Mouse (Mus musculus) thymus, postnatal 10 days (tissue): ENCODE data around the gene Ccdc181.
"Not testable (repeated sequence)": the region's sequence is repeated elsewhere in the genome, so short reads cannot be mapped to it uniquely, and the experiment has no call there.

Source experiments
- DNase-seq, 2 experiments: peaks; one replicate each; pipeline ENCODE4 v3.0.0; 2021; ENCODE audit warnings: low spot score in 2 of 2

The Ccdc181 gene

DNA sequence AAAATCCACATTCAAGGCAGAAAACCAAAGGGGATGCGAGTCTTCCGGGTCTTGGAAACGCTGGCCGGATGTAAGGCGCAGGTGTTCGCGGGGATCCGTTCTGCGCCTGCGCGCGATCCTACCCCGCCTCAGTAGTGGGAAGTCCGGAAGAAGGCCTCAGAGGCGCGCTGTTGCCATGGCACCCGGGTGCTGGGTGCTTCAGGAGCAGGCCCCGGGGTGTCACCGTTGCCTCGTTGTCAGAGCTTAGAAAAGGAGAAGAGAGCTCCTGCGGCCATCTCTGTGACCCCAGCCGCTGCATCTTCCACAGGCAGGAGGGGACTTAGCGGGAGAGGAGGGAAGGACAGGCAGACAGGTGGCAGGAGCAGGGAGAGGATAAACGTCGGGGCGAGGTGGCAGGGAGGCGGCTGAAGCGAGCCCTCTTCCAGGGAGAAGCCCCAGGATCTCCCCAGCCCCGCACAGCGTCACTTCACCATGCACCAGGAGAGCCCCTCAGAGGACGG, at the start of gene Ccdc181:
Gene Ccdc181, plus strand, starts transcription at position 131 of the 500 bp plus-strand sequence.
- DNase-seq, result peak; percentile 97 to 99

DNA sequence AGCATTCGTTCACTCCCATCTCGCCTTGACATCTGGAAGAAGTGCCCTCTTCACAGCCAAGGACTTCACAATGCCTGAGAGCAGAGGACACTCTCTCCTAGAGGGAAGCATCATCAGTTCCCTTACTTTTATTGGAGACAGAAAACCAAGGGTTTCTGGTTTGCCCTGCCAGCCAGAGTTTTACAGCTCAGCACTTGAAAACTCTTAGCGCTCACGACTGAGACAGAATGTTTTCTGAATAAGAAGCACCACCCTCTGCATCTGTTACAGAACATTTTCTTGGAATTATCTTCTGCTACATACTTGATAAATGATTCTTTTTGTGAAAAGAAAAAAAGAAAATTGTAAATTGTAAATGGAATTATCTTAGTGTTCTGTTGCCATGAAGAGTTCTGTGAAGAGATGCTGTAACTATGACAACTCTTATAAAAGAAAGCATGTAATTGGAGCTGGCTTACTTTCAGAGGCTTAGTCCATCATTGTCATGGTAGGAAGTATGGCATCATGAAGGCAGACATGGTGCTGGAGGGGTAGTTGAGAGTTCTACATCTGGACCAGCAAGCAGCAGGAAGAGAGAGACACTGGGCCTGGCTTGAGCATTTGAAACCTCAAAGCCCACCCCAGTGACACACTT, 43.3 kb upstream of the Ccdc181 start:
- not testable (repeated sequence) for DNase-seq

DNA sequence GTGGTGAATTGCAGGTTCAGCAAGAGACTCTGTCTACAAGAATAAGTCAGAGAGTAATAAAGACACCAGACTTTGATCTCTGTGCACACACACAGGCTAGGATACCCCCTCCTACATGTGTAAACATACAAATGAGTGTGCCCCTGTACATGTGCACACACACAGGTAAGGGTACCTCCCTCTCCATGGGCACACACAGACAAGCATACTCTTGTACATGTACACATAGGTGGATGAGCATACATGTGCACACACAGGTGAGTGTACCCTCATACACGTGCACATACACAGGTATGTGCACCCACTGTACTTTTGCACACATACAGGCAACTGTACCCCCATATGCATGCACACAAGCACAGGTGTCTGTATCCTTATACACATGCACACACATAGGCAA, 41.9 kb upstream of the Ccdc181 start:
- no peak for DNase-seq

DNA sequence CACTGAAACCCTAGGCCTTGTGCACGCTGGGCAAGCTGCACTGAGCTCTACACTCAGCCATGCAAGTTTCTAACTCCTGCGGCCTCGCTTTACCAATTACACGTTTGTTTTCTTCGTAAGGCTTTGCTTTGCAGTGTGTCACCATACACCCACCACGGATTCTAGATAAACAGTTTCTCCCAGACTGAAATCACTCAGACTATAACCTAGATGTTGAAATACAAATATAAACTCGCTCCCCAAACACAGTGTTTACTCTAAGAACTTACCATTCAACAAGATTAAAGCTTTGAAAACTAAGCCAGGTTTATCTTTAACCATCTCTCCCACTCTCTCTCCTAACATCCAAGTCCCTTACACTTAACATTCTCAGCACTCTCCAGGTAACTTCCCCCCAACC, 40.3 kb upstream of the Ccdc181 start:
- DNase-seq, result no peak

DNA sequence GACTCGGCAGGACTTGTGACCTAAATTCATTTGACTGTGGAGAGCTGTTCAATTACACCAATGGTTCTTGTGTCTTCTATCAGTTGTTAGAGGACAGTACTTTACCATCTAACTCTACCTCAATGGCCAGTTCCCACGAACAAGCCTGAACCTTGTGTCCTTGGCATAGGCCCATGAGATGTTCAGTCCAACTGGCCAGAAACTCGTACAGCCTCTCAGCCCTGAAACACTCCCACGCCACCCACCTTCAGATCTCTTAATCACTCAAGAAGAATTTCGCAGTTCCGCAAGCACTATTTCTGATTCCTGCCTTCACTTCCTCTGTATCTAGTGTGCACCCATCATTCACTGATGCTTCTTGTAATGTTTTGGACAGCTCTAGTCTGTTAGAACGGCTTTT, 39.3 kb upstream of the Ccdc181 start:
- no peak for DNase-seq

DNA sequence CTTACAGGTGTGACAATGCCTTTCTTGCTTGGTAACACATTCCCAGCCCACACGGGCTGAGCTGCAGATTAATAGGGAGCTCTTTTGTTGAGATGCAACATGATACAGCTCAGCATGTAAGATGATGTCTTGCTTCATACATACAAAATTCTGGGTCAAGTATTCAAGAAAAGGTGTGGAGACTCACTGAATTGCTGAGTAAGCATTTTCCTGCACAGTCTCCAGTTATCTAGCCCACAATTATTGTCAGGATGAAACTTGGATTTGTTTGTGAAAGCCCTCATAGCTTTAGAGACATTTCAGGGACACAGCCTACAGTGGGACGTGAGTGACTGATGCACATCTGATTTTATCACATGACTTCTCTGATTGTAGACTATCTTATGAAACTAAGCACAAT, 33.9 kb upstream of the Ccdc181 start:
- no peak for DNase-seq

DNA sequence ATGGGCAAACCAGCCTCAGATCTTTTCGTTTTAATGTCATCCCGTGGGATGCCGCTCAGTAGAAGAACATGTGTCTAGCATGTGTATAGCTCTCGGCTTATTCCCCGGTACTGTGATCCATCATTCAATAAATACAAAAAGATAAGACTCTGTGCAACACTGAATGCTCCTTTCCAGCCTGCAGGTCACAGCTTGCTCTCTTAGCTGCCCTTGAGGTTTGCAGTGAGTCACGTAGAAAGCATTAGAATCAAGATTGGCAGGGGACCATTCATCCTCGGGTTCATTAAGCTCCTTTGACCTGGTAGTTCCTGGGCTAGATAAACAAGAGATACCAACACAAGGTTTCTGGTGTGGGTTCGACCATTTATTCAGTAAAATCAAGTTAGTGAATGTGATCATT, 32.6 kb upstream of the Ccdc181 start:
- no peak for DNase-seq

DNA sequence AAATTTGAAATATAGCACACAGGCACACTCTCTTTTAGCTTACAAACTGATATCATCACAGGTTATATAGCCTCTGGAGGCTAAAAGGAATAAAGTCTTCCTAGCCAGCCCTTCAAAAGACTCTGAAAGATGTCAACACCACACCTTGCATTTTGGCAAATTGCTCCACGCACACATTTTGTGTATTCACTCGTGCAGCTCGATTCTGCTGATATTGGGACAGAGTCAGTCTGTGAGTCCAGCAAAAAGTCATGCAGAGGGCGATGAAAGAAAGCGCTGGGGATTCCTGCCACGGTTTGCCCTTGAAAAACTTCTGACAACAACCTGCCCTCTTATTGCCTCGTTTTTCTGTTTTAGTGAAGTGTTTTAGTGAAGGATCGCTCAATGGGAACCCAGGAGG, 27.9 kb upstream of the Ccdc181 start:
- DNase-seq, result no peak

DNA sequence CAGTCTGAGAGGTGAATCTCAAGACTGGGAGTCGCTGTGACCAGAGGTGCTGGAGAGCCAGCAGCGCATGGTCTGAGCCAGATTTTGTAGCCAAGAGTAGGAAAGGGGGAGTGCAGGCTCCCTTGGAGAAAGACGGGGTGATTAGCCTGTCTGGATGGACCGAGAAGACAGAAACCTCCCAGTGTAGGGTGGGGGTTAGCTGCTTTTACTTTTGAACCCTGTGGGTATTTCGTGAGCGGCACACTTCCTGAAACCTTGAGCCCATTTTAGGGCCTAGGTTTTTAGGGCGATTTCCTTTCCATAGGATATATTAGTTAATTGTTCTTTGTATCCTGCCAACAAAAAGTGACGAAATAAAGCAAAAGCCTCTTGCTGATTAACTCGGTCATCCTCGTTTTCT, 27.4 kb upstream of the Ccdc181 start:
- DNase-seq, result no peak

DNA sequence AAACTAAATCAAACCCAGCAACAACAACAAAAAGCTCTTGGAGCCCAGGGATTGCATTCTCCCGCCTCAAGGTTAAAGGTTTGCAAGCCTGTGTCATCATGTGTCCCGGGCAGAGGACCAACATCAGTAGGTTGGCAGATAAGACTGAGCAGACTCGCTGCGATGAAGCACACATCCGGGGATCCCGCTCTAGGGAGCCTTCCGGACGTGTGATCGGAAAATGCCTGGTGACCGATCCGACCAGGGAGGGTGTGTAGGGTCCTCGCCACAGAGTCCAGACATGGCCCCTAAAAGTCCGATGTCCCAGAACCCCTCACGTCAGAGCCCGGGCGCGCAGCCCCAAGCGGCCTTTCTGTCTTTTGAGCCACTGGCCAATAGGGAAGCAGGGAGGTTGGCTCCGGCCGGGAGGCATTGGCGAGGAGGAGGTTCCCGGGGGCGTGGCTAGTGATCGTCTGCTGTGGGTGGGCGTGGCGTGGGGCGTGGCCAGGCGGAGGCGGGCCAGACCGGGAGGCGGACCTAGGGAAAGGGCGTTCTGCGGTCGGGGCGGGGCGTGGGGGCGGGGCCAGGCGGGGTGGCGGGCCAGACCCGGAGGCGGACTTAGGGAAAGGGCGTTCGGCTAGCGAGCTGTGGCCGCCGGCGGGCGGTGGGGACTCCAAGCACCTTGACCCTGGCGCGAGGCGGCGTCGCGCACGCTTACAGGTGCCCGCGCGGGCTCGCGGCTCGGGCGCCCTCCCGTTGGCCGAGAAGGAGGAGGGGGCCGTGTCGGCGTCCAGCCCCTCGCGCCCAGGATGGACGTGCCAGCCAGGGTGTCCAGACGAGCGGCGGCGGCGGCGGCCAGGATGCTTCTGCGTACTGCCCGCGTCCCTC, 26.7 kb upstream of the Ccdc181 start, which contains the start of gene Slc19a2:
Gene Slc19a2, plus strand, starts transcription at position 582 of the 867 bp plus-strand sequence.
- peak; percentile 93 to 98 for DNase-seq

DNA sequence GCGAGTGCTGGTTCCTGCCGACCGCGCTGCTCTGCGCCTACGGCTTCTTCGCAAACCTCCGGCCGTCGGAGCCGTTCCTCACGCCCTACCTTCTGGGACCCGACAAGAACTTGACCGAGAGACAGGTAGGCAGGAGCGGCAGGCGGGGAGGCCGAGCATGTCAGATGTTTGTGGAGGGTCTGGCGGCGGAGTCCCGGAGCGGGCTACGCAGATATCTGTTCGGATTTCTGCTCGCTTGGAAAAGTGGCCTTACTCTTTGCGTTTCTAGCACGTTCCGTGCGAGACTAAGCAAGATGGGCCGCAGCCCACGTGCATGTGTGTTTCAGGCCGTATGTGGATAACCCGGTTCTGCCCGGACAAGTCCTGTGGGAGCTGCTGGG, 26.1 kb upstream of the Ccdc181 start:
- no peak for DNase-seq

DNA sequence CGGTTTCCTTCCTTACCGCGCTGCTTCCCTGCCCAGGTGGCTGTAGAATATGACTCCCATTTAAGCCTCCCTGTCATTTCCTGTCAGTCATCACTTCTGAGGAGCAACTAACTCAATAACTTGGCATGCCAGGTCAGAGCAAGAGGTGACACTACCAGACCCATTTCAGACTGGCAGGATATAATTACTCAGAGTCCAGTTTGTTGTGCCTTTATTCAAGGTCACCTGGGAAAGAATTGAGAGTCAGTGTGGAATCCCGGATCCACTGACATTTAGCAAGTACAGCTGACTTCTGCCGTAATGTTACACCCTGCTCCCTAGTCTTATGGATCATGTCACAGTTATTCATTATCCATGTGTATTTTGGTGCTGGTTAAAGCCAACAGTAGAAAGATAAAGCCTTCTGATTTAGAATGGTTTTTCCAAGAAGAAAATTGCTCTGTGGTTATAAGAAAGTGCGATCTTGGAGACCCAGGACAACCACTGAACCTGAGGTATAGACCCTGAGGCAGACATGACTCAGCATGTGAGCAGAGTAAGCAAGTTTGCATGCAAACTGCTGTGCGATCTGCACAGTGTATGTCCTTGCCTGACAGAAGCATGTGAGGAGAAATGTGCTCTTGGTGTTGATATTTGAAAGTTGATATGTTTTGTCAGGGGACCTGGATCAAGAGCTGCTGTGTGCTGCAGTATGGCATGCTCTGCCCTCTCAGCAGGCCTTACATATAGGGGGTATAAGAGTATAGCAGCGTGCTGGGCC, 24.8 kb upstream of the Ccdc181 start:
- DNase-seq, result no peak

DNA sequence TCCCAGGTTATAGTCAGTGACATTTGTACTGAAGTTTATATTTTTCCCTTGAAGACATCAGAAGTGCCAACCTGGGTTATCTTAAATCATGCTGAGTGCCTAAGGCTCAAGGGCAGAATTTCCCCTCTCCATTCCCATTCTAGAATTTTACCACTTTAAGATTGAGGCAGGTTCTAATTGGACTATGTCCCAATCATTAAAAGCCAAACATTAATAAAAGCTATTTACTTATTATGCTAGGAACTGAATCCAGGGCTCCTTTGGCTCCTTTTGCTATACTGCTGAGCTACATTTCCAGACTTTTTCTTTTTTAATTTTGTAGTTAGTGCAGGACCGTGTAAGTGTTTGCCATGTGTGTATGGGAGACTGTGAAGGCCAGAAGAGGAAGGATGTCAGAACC, 23.9 kb upstream of the Ccdc181 start:
- no peak for DNase-seq

DNA sequence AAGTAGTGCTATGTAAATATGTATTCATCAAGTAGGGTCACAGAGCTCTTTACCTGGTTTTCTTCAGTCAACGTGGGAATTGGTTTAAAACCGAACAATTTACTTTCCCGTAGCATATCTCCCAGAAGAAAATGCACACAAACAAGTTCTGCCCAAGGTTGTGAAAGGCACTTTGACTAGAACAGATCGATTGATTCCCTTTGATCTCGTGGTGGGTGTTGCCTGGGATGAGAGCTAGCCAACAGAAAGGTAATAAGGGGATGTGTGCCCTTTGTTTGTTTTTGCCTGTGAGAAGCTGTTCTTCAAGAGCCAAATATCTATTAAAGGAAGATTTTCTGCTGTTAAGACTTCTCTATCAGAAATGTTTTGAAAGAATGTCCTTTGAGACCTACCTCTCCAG, 22.8 kb upstream of the Ccdc181 start:
- no peak for DNase-seq

DNA sequence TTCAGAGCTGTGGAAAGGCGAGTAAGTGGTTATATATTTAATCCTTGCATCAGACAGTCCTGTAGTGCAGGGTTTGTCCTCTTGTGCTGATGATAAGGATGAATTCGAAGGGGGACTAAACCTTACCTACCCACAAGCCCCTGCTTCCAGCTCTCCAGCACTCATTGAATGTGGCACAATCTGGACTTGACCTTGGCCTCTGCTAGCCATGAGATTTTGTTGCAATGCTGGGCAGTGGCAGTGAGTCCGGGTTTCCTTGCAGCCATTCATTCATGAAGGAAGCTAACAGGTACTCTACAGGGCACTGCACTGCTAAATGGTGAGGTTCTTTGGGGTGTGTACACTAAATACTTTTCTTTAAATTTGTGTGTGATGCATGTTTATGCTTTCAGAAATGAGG, 20.5 kb upstream of the Ccdc181 start:
- no peak for DNase-seq

DNA sequence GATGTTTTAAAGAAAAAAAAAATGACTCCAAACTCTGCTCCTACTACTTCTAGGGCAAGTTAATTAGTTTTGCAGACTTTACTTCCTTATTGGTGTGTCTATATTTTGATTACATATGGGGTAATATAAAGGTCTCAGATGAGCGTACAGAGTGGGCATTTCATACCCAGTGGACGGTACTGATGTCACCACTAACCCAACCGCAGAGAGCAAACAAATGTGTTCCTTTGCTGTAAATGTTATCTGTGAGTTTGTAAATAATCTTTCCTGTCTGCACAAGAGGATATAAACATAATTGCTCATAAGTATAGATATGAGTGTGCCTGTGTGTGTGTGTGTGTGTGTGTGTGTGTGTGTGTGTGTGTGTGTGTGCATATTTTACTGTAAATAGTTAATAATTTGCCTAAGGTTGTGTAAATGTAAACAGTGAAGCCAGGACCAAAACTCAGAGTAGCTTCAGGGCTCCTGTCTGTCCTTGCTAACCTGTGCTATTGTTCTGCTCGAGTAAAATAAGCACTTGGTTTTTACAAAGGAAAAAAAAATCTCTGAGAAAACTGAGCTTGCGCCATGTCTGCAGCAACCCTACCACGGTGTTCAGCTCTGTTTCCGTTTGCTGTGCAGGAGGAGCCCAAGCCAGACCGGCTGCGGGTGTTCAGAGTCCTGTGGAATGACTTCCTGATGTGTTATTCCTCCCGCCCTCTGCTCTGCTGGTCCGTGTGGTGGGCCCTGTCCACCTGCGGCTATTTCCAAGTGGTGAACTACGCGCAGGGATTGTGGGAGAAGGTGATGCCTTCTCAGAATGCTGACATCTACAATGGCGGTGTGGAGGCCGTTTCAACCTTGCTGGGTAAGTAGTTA, 15.0 kb upstream of the Ccdc181 start:
- DNase-seq, result no peak

DNA sequence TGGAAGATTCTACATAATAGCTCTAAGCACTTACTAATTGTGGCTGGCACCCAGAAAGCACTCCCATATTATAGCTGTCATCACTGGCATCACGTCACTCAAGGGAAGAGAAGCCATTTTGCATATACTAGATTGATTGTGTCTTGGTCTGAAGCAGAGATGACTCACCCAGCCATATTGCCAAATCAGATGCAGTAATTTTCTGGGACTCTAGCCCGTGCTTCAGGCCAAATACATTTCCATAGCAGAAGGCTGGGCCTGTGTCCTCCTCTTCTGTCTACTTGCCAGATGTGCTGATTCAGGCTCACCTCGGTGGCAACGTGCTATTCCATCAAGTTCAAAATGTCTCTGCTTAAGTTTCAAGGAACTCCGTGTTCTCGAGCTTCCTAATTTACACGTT, 13.8 kb upstream of the Ccdc181 start:
- DNase-seq, result no peak

DNA sequence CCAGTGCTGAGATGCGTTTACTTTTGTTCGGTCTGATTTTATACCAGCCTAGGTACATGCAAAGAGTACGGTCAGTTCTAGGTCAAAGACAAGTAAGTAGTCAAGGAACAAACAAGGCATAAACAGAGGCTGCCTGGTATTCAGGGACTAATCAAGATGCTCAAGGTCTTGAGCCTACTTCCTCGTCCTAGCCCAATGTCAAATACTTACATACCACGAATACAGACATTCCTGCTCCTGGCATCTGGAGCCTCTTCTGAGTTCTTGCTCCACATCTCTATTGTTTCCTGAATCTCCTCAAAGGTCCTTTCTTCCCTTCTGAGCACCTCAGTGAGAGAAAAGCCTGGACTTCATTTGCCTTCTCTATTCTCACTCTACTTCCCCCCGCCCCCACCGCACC, 4.4 kb upstream of the Ccdc181 start:
- DNase-seq, result no peak

DNA sequence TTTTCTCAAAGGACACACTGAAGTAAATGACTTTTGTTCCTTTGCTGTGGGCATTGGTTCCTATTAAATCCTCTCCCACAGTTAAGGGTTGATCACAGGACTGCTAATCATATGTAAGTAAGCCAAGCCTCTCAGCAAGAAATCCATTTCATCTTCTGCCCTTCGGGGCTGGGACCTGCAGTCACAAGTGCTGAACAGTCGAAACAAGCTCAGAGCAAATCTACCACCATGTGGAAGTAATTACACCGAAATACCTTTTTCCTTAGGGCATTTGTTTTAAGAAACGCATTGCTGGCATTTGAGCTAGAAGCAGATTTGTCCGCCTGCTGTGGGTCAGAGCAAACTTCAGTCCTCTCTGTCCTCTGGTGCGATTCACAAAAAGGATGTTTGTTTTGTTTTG, 1.7 kb upstream of the Ccdc181 start:
- DNase-seq, result no peak

DNA sequence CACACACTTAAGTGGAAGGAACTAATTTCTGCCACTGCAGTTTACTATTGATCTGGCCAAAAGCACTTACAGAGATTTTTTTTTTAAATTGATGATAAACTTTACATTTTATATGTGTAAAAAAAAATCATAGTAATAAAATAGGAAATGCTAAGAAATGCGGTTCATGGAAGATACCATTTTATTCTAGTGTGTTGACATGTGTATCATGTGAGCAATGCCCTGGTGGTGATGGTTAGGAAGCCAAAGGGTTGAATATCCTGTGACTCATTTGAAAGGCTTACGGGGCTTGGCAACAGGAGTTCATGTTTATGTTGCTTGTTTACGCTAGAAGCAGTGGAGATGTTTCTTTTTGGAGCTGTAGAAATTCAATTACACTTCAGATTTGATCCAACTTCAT, 1.2 kb downstream of the Ccdc181 start:
- no peak for DNase-seq

DNA sequence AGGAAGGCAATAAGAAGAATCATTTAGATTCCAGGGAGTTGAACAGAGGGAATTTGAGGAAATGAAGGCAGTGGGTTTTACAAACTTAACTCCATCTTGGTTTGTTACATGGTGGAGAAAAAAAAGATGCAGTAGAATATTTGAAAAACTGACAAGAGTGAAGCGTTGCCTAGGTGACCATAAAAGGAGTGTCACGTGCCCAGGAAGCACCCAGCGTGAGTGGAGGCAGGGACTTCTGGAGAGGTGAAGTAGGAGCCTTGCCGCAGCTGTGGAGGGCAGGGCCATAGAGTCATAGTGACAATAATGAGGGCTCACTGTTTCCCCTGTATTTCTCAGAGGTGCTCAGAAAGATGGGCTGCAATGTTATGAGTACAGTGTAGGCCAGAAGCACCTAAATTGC, 3.9 kb downstream of the Ccdc181 start:
- peak; percentile 31 to 37 for DNase-seq

DNA sequence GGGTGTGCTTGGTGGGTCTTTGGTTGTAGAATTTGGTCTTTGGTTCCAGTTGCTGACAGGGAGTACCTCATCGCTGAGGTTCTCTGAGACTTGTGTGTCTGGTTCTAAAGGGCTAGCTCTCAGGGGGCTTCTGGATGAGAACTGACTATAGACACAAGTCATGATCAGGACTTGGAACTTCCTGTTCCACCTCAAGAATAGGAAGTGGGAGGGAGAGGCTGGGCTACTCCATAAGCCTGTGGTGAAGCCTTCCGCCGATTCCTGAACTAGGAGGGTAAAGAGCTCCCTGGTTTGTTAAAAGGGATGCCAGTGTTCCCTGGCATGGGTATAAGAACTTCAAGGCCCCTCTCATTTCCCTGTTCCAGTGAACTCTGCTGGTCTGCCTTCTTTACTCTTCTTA, 8.6 kb downstream of the Ccdc181 start:
- DNase-seq, result no peak
